ENCODE assay signal across 9 mouse cellular contexts in genomic region chr1:191529406-191529805, GRCm38 (mm10). TPM values are rescaled to one million over a fixed set of nuclear protein-coding genes. Genes with fewer than 3 reads are reported as not detected.
DNase-seq lines count a peak whose midpoint lies in the region.
"Had no signal": no experiment of that assay in that cellular context is flagged by ENCODE, and none has a peak within 500 bp of the region (broad histone marks: within the 10 kb centered on the region; RNA-seq: fewer than 3 reads in every experiment).

No protein-coding gene starts in this region.

- peak; percentile 10 to 20 for DNase-seq in cerebellum, postnatal 14 days
- no peak for DNase-seq in cerebellum, postnatal 36 days
- peak; percentile 43 for DNase-seq in urinary bladder, postnatal 14 days (ENCODE audit: low spot score)
- DNase-seq in urinary bladder, postnatal 4 days (ENCODE audit: low spot score in 2 of 2): no peak
- DNase-seq in gastrocnemius, postnatal 10 days: peak; percentile 50
- peak; percentile 81 for DNase-seq in skeletal muscle tissue, adult 2 months (ENCODE audit: low read depth, low spot score)
- DNase-seq in spleen, postnatal 14 days (ENCODE audit: low spot score in 2 of 2): no peak
- DNase-seq in retina, postnatal 1 day: no peak
- DNase-seq: lung, postnatal 14 days had no signal

RNA-seq across cellular contexts. Expression of gene Dtl, which starts 45.9 kb away (rescaled TPM):
- total RNA-seq in gastrocnemius, postnatal 10 days (2021): 1 to 10 TPM; 3.4 to 5.7 TPM

RNA-seq across cellular contexts. Expression of gene Ints7, which starts 46.0 kb away (rescaled TPM):
- 10 to 100 TPM; 11.9 to 17.7 TPM for total RNA-seq in gastrocnemius, postnatal 10 days (2021)

Comparison
In these comparisons a context has a peak if more than half of its experiments do, and no peak if none do; other contexts are left out.
1. DNase-seq: peak in cerebellum, postnatal 14 days (2 of 2), urinary bladder, postnatal 14 days (single experiment), gastrocnemius, postnatal 10 days (single experiment) and skeletal muscle tissue, adult 2 months (single experiment); none in cerebellum, postnatal 36 days (0 of 2), urinary bladder, postnatal 4 days (0 of 2), spleen, postnatal 14 days (0 of 2) and retina, postnatal 1 day (single experiment).